Mouse (Mus musculus): ENCODE measurements at regions not wholly inside any gene's neighbourhood (a gene's known extent, or its start where the extent isn't known, plus 50 kb on each side); places are given as distances from the start of the nearest gene placed in this dataset.
"Not testable (repeated sequence)": the region's sequence is repeated elsewhere in the genome, so short reads cannot be mapped to it uniquely, and the experiment has no call there.

DNA sequence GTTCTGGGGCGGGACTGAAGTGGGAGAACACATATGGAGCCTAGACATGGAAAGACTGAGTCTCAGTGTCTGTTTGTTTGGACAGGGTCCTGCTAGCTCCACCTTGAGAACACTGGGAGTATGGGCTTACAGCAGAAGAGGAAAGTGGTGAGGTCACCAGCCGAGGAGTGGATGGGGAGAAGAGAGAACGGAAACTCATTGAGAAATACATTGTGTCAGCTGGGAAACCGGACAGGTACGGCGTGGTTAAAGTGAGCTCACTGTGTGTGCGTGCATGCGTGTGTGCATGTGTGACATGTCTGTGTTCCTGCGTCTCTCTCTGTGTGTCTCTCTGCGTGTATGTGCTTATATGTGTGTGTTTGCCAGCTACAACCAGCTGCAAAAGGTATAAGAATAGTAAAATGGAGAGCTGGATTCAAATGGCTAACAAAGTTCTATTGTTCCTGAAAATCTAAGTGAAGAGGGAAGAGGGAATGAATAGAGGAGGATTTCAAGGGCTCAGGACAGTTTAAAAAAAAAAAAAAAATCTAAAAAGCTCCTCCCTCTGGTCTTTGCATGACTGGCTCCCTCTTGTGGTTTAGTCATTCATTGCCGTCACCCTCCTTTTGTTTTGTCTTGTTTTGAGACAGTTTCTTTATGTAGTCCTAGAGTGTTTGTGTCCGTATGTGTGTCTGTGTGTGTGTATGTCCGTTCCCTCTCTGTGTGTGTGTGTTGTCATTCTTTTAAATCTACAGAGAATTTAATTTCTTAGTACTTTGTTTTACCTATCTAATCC lies 52.0 kb upstream of the Ak4 start:
- peak; percentile 75 for DNase-seq (ENCODE audit: low read depth, low spot score)

DNA sequence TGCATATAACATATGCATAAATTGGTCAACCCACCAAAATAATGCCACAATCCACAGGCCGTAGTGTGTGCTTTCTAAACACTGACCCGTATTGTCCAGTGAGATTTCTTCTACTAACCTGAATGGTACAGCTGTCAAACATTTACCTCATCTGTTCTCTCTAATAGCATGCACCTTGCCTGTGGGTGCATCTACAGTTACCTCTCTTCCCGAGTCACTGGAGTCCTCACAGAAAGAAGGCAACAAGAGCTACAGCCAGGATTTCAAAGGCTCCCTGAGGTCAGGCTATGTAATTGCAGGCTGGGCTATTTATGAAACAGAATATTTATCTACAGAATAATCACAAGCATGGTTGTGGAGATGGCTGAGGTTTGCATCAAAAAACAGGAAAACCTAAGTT lies 53.8 kb upstream of the Ak4 start:
- DNase-seq (ENCODE audit: low read depth, low spot score) = no peak

DNA sequence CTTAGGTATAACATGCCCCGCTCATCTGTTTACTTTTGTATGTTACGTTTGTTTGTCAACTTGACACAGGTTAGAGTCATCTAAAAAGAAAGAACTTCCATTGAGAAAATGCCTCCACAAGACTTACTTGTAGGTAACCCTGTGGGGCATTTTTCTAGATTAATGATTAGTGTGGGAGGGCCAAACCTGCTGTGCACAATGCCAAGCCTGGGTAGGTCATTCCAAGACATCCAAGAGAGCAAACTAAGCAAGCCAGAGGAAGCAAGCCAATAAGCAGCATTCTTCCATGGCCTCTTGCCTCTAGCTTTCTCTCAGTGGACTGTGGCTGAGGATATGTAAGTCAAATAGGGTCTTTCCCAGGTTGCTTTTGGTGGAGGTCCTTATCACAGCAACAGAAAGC lies 54.4 kb upstream of the Ak4 start:
- DNase-seq (ENCODE audit: low read depth, low spot score) = no peak

DNA sequence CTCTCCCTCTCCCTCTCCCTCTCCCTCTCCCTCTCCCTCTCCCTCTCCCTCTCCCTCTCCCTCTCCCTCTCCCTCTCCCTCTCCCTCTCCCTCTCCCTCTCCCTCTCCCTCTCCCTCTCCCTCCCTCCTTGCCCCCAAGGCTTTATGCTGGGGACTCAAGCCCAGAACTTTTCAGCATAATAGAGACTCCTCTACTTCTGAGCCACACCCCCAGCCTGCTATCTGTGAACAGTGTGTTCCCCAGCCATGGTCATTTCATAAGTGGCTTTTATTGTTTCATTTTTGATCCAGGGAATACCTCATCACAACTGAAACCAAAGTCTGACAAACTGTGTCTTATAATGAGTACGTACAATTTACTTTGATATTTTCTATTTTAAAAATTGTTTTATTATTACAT lies 55.8 kb upstream of the Ak4 start:
- not testable (repeated sequence) for DNase-seq (ENCODE audit: low read depth, low spot score)

DNA sequence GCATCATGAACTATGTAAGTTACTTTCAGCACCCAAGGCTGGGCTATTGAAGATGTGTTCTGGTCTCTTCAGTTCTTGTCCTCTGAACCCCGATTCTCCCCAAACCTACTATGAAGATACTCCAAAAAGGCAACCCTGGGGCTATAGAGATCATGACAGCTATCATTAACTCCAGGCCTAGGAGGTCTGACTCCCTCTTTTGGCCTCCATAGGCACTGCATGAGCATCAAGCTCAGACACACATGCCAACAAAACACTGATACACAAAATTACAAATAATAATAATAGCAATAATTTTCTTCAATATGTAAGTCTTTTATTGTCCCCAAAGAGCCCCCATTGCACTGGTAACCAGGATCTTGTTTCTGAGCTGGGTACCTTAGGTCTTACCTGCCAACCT lies 57.3 kb upstream of the Ak4 start:
- no peak for DNase-seq (ENCODE audit: low read depth, low spot score)

DNA sequence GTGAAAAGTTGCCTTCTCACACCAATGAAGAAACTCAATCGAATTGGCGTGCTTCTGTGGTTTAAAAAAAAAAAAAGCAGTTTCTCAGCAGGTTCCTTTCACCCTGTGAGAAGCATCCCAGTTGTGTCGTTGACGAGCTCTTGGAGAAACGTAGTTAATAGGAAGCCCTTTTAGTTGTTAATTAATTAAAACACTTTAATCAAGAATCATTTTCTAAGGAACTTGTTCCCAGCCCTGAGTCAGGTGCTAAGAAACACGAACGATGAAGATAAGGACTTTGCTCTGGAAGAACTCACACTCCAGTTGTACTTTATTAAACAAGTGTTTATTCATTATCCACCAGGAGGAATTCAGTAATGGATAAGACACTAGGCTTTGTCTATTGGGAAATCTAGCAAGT lies 58.8 kb upstream of the Ak4 start:
- DNase-seq (ENCODE audit: low read depth, low spot score) = no peak

DNA sequence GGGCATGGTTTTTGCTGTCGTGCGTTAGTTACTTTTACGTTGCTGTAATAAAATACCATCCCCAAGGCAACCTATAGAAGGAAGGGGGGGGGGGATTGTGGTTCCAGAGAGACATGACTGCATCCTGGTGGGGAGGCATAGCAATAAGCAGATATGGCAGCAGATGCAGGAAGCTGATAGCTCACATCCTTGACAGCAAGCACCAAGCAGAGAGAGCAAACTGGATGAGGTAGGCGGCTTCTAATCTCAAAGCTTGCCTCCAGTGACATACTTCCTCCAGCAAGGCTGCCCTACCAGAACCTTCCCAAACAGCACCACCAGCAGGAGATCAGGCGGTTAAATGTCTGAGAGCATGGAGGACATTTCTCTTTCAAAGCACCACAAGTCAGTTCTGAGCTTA lies 60.0 kb upstream of the Ak4 start:
- no peak for DNase-seq (ENCODE audit: low read depth, low spot score)

DNA sequence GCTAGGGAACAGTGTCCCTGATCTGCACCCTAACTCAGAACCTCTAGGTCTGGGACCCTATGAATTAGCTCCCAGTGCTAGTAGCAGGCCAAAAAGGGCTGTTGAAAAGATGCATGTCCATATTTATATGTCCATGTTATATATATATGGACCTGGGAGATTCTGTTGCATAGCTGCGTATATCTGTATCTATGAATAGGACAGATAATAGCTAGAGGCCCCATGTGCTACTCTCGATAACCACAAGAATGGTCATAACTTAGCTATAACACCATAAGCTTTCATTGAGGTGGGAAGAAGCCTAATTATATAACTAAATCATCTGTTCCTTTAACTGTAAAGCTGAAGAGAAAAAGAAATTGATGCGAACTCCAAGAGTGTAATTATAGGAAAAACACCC lies 60.6 kb upstream of the Ak4 start:
- DNase-seq (ENCODE audit: low read depth, low spot score) = no peak

DNA sequence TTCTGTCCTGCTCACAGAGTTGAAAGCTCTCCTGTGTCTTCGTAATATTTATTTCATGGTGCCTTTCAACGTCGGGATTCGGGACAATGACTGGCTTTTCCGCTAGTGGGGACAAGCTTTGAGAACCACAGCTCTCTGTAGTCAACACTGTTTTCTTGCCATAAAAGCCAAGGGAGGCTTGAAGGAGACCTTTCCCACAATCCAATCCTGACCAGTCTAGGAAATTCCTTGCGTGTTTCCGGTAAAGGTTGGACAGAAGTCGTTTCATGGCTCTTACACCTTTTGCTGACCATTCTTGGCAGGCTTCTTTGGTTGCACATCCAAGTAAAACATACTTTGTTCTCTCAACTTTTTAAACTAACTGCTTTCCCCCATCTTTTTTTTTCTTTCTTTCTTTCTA lies 61.2 kb upstream of the Ak4 start:
- DNase-seq (ENCODE audit: low read depth, low spot score) = no peak

DNA sequence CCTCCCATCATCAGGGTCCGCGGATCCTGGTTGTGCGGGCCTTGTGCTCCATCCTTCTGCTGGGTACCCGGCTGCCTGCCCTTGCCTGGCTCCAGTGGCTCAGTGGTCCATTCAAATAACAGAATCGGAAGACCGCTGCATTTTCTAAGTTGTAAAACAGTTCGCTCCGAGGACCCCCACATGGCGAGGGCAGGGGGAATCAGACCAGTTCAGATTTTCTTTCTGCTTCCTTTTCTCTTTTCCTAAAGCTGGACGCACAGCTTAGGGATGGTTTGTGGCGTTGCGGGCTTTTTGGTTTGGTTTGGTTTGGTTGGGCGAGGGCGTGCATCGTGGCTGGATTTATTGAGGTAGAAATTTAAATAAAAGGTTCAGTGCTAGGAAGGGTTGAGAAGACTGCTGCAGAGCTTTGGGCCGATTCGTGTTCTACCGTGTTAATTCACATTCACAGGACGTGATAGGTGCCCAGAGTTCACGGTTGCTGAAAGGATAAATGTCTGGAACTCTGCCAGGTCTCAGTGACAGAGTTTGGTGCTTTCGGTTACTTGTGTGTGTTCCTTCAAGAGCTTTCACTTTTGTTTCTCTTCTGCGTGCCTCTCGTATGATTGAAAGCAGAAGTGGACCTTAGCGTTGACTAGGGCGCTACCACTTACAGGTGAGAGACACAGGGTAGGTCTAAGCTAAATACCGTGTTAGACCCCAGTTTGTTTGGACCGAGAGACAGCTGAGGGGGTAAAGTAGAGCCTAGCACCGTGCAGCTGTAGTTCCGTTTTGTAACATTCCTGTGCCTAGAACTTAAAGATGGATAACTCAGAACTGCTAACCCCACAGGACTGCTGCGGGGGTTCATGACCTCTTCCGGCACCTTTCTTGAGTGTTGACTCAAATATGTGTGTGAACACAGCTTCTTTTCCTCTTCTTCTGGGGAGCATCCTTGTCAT lies 61.9 kb upstream of the Ak4 start:
- peak; percentile 95 for DNase-seq (ENCODE audit: low read depth, low spot score)

DNA sequence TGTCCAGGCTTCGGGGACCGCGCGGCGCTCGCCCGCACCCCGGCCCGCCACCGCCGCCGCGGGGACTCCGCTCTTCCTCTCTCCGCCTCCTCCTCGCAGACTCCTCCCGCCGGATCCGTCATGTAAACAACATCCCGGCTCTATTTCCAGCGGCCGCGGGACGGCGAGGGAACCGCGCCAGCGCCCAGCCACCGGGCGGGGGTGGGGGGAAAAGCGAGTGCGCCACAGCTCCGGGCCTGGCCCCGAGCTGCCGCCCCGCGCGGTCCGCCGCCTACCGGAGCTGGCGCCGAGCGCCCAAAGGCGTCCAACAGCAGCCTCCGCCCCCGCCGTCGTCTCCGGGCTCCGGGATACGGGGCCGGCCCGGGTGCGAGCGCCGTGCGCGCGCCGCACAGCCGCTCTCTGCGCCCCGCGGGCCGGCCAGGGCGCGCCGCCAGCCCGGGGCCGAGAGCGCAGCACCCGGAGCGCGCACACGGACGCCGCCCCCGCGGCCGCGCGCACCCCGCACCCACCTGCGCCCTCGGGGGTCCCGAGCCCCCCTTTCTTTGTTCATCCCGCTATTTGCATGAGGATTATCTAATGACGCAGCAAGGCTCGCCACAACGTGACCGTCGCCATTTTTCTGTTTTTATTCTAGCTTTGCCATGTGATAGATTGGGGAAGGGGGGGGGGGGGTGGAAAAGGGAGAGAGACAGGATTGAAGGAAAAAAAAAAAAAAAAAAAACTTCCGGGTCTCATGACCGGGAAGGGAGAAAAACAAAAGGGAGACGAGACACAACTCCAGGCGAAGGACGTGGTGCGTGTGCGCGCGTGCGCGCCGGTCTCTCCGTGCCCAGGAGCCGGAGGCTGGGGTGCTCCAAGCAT lies 62.8 kb upstream of the Ak4 start:
- peak; percentile 77 for DNase-seq (ENCODE audit: low read depth, low spot score)

DNA sequence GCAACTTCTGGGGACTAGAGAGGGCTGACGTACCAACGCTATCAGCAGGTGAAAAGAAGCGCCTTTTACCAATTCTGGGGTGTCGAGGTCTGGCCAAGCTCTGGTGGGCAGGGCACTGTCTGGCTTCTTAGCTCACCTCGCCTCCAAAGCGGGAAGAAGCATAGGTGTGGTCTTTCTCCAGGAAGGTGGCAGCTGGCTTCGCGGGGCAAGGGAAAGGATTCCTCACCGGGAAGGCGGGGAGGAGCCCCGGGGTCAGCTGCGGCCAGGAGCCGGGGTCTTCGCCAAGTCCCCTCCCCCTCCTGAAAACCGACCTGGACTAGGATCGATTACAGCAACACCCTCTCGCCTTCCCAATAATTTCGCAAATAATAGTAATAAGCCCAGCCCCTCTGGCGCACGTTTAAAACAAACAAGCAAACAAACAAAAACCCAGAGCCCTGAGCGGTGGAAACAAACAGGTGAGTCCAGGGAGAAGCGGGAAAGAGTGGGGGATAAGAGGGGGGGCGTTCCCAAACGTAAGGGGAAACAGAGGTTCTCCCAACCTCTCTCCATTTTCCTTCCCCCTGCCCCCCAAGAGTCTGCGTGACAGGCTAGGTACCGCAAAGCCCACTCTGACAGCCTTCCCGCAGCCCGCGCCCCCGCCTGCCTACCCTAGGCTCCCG lies 63.5 kb upstream of the Ak4 start:
- peak; percentile 21 for DNase-seq (ENCODE audit: low read depth, low spot score)

DNA sequence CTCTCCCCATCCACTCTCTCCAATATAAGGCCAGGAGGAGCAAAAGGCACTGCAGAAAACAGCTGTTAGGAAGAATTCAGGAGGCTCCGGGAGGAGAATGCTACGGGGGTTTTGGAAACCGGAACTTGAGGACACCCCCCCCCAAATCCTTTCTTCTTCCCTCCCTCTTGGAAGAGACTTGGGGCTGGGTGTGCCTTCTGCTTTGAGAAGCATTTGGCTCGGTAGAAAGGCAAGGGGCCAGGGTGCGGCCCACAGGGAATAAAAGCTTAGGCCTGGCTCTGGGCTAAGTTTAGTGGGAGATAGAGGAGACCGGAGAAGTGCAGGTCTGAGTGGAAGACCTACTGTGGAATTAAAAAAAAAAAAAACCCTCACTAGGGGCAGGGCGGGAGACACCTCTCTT lies 64.1 kb upstream of the Ak4 start:
- no peak for DNase-seq (ENCODE audit: low read depth, low spot score)

DNA sequence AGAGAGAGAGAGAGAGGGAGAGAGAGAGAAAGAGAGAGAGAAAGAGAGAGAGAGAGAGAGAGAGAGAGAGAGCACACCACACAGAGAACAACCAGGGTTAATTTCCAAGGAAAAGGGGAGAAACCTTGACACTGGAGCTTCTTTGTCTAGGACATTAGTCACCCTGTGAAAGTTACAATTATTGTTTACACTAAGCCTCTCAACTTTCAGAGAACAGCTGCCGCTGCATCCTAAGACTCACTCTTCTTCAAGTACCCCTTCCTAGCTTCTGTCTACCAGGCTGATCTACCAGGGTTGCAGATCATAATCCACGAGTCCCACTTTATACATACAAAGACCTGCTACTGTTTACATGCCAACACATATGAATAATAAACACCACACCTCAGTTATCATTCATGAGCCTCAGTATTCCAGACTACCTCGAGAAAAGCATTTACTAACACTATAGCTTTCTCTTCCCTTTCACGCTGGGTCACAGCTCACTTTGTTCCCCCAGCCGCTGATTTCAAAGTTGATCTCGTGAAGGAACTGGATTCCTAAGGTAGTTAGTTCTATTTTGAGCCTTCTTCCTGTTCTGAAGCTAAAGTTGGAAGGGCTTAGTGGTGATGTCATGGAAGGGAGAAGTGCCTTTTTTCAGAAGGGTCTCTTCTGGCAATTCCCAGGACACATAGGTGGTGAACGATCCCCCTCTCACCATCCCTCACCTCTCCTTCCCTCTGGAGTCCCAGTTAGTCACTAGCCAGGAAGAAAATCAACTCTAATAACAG lies 64.8 kb upstream of the Ak4 start:
- DNase-seq (ENCODE audit: low read depth, low spot score) = no peak

DNA sequence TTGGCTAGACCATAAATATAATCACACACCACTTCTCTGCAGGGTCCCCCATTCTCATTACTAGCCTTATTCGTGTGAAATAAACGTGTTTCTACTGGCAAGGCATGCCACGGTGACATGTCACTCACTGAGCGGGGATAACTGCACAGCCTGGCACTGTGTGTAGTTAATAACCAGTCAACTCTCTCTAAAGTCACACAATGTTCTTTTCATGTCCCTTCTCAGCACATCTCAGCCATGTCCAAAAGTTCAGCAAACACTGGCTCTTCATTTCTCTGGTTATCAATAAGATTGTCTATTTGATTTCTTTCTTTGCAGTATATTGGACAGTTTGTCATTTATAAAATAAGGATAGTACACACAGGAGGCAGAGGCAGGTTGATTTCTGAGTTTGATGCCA lies 66.9 kb upstream of the Ak4 start:
- no peak for DNase-seq (ENCODE audit: low read depth, low spot score)

DNA sequence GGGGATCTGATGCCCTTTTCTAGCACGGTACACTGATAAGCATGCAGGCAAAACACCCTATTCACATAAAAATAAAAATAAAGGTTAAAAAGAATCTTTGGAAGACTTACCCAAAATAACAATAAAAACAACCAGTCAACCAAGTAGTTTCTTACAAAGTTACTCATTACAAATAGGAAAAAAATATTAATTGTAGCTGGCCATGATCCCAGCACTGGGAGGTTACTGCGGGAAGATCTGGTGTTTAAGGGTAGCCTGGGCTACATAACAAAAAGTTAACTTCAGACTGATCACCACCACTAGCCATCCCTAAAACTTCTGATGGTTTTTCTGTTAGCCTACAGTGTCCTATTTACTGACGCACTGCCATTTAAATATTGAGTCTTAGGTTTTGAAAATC lies 67.4 kb upstream of the Ak4 start:
- no peak for DNase-seq (ENCODE audit: low read depth, low spot score)

DNA sequence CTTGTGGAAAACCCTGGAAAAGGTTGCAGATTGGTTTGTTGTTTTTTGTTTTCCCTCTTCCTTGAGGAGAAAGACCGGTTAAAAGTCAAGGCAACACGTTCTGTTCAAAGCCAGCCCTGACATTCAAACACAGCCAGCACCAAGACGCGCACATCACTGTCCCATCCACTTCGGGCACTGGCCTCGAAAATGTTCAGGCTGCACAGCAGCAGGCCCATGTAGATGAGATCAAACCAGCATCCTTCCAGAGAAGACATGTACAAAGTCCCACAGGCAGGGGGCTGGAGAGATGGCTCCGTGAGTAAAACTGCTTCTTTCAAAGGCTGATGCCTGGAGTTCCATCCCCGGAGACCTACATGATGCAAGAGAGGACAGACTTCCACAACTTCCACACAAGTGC lies 68.4 kb upstream of the Ak4 start:
- no peak for DNase-seq (ENCODE audit: low read depth, low spot score)

DNA sequence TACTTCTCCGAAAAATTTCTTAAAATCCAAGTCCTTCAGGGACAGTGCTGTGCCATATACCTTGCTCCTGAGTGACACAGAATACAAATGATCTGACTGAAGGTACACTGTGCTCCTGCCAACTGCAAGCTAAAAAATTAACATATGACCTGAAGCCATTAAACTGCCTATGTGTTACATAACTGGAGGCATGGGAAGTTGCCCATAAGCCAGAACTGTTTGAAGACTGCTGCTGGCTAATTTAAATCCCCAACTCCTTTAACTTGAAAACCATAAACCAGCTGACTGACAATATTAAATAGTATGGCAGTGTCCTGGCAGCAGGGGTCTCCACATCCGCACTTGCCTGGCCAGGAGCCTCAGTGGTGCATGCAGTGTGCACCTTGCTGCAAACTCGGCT lies 68.9 kb upstream of the Ak4 start:
- no peak for DNase-seq (ENCODE audit: low read depth, low spot score)

DNA sequence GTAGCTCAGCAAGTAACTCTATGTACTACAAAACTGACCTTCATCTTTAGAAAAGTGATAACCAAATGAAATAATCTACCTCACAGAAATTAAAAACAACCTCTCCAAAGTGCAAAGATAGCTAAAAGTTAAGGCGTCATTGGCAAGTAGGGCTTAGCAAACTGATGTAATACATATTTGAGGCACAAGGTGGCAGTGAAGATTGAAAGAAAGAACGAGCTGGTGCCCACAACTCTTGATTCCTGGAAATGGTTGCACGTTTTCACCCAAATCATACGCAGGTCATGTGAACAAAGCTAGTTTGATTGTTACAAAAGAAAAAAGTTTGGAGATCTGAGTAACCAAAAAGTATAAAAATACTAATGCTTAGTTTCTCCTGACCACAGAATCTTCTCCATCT lies 69.7 kb upstream of the Ak4 start:
- DNase-seq (ENCODE audit: low read depth, low spot score) = peak; percentile 69

DNA sequence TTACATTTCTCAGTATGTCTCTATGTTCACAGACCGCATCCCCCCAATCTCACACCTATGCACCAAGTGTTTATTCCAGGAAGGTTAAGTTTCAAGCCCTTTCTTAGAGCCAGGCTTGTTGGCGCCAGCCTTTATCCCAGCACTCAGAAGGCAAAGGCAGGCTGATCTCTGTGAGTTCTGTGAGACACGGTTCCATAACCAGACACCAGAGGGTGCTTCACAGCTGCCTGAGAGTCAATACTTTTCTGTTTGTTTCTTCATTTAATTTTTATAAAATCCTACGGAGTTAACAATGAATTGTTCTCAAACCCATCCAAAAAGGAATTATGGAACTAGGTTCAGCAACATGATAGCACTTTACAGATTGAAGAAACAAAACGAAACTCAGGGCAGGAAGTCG lies 71.8 kb upstream of the Ak4 start:
- DNase-seq (ENCODE audit: low read depth, low spot score) = no peak
